Mouse (Mus musculus): ENCODE measurements around the gene Sult2b1. TPM values are rescaled to one million over a fixed set of nuclear protein-coding genes. Genes with fewer than 3 reads are reported as not detected.

Sult2b1 gene
- polyA plus RNA-seq, 2 experiments, result 0.35 to 0.43 TPM

GRCm38 (mm10) chr7:45702316-45702715 lies 82.2 kb downstream of the Sult2b1 start:
- no peak overlapping the region for H3K27ac ChIP-seq
- ATAC-seq (ENCODE audit: insufficient read depth) (no peak), DNase-seq (ENCODE audit: low read depth in 3 of 3, low spot score in 3 of 3) (no peak)
- H3K27me3 ChIP-seq (ENCODE audit: control insufficient read depth, insufficient read depth, low read length), result peaks cover 31% of the 10 kb centered on the region
- H3K9ac ChIP-seq (replicated peaks), result no peak overlapping the region
- TF ChIP-seq EP300 (IDR thresholded peaks at IDR 0.05; ENCODE audit: low read depth) (no peak), CTCF (IDR thresholded peaks at IDR 0.05; ENCODE audit: low read depth) (no peak)
- H3K4me1 ChIP-seq (replicated peaks; ENCODE audit: control insufficient read depth in 2 of 2, insufficient read depth in 2 of 2, low read length in 1 of 2), result peaks cover 21 to 23% of the 10 kb centered on the region in 2 experiments
- no peaks in the 10 kb centered on the region for H3K36me3 ChIP-seq (replicated peaks; ENCODE audit: control insufficient read depth, insufficient read depth, low read depth)
- WGBS (ENCODE audit: insufficient replicate concordance), result 76% methylated on average over 11 of the region's 11 CpGs
- H3K9me3 ChIP-seq (ENCODE audit: control insufficient read depth, low read length), result no peaks in the 10 kb centered on the region
- H3K4me2 ChIP-seq (ENCODE audit: low read depth), result no peak overlapping the region
- H3K4me3 ChIP-seq (ENCODE audit: insufficient read depth in 1 of 2, low read depth in 2 of 2, low read length in 2 of 2), result no peak overlapping the region

GRCm38 (mm10) chr7:45701607-45702006 lies 82.9 kb downstream of the Sult2b1 start:
- Histone ChIP-seq H3K9me3 (ENCODE audit: control insufficient read depth, low read length) (no peaks in the 10 kb centered on the region), H3K4me1 (replicated peaks; ENCODE audit: control insufficient read depth in 2 of 2, insufficient read depth in 2 of 2, low read length in 1 of 2) (peaks cover 17 to 19% of the 10 kb centered on the region in 2 experiments), H3K36me3 (replicated peaks; ENCODE audit: control insufficient read depth, insufficient read depth, low read depth) (no peaks in the 10 kb centered on the region), H3K27me3 (ENCODE audit: control insufficient read depth, insufficient read depth, low read length) (peaks cover 31% of the 10 kb centered on the region), H3K4me2 (ENCODE audit: low read depth) (no peak overlapping the region), H3K27ac (no peak overlapping the region), H3K9ac (replicated peaks) (no peak overlapping the region), H3K4me3 (ENCODE audit: insufficient read depth in 1 of 2, low read depth in 2 of 2, low read length in 2 of 2) (no peak overlapping the region)
- TF ChIP-seq CTCF (IDR thresholded peaks at IDR 0.05; ENCODE audit: low read depth) (no peak), EP300 (IDR thresholded peaks at IDR 0.05; ENCODE audit: low read depth) (no peak)
- no peak for ATAC-seq (ENCODE audit: insufficient read depth)
- no peak for DNase-seq (ENCODE audit: low read depth in 3 of 3, low spot score in 3 of 3)
- 72% methylated on average over 11 of the region's 11 CpGs for WGBS (ENCODE audit: insufficient replicate concordance)

- no peak overlapping the region for H3K27ac ChIP-seq
- WGBS (ENCODE audit: insufficient replicate concordance), result 32% methylated on average over 11 of the region's 11 CpGs
These were observed 83.4 kb downstream of the Sult2b1 start for GRCm38 (mm10) chr7:45701072-45701471.

GRCm38 (mm10) chr7:45700301-45701015 lies 84.0 kb downstream of the Sult2b1 start:
- Histone ChIP-seq H3K27me3 (ENCODE audit: control insufficient read depth, insufficient read depth, low read length) (peaks cover 31% of the 10 kb centered on the region), H3K4me3 (ENCODE audit: insufficient read depth in 1 of 2, low read depth in 2 of 2, low read length in 2 of 2) (no peak overlapping the region)
- TF ChIP-seq EP300 (IDR thresholded peaks at IDR 0.05; ENCODE audit: low read depth), result no peak
- no peak for TF ChIP-seq CTCF (IDR thresholded peaks at IDR 0.05; ENCODE audit: low read depth)

More at GRCm38 (mm10) chr7:45701072-45701471, 83.4 kb downstream of the Sult2b1 start:
- ATAC-seq (ENCODE audit: insufficient read depth) (no peak), DNase-seq (ENCODE audit: low read depth in 3 of 3, low spot score in 3 of 3) (no peak)
- Histone ChIP-seq H3K4me3 (ENCODE audit: insufficient read depth in 1 of 2, low read depth in 2 of 2, low read length in 2 of 2) (no peak overlapping the region), H3K9me3 (ENCODE audit: control insufficient read depth, low read length) (no peaks in the 10 kb centered on the region), H3K36me3 (replicated peaks; ENCODE audit: control insufficient read depth, insufficient read depth, low read depth) (no peaks in the 10 kb centered on the region), H3K4me2 (ENCODE audit: low read depth) (no peak overlapping the region), H3K27me3 (ENCODE audit: control insufficient read depth, insufficient read depth, low read length) (peaks cover 31% of the 10 kb centered on the region), H3K4me1 (replicated peaks; ENCODE audit: control insufficient read depth in 2 of 2, insufficient read depth in 2 of 2, low read length in 1 of 2) (peaks cover 15 to 16% of the 10 kb centered on the region in 2 experiments), H3K9ac (replicated peaks) (no peak overlapping the region)
- TF ChIP-seq EP300 (IDR thresholded peaks at IDR 0.05; ENCODE audit: low read depth) (no peak), CTCF (IDR thresholded peaks at IDR 0.05; ENCODE audit: low read depth) (no peak)

GRCm38 (mm10) chr7:45699523-45700141 lies 84.8 kb downstream of the Sult2b1 start, which contains the start of gene Car11:
Car11 (plus strand) TSS chr7:45699843.
- peaks cover 31% of the 10 kb centered on the region for H3K27me3 ChIP-seq (ENCODE audit: control insufficient read depth, insufficient read depth, low read length)
- no peak within 1 kb of the TSS for H3K27ac ChIP-seq
- WGBS (ENCODE audit: insufficient replicate concordance), result 5% methylated on average over 35 of the region's 36 CpGs
- H3K4me3 ChIP-seq (ENCODE audit: insufficient read depth in 1 of 2, low read depth in 2 of 2, low read length in 2 of 2), result no peak within 1 kb of the TSS; a peak in 1 of 4 replicates
- H3K4me2 ChIP-seq (ENCODE audit: low read depth), result peak within 1 kb of the TSS; percentile 36
- peaks cover 8 to 10% of the 10 kb centered on the region in 2 experiments for H3K4me1 ChIP-seq (replicated peaks; ENCODE audit: control insufficient read depth in 2 of 2, insufficient read depth in 2 of 2, low read length in 1 of 2)
- H3K9ac ChIP-seq (replicated peaks), result no peak within 1 kb of the TSS
- H3K9me3 ChIP-seq (ENCODE audit: control insufficient read depth, low read length), result no peaks in the 10 kb centered on the region
- TF ChIP-seq CTCF (IDR thresholded peaks at IDR 0.05; ENCODE audit: low read depth), result no peak
- no peak for TF ChIP-seq EP300 (IDR thresholded peaks at IDR 0.05; ENCODE audit: low read depth)
- H3K36me3 ChIP-seq (replicated peaks; ENCODE audit: control insufficient read depth, insufficient read depth, low read depth), result no peaks in the 10 kb centered on the region
- ATAC-seq (ENCODE audit: insufficient read depth) (no peak), DNase-seq (ENCODE audit: low read depth in 3 of 3, low spot score in 3 of 3) (no peak)

More at GRCm38 (mm10) chr7:45700301-45701015, 84.0 kb downstream of the Sult2b1 start:
- DNase-seq (ENCODE audit: low read depth in 3 of 3, low spot score in 3 of 3) (no peak), ATAC-seq (ENCODE audit: insufficient read depth) (no peak)
- Histone ChIP-seq H3K9ac (replicated peaks) (no peak overlapping the region), H3K9me3 (ENCODE audit: control insufficient read depth, low read length) (no peaks in the 10 kb centered on the region), H3K27ac (no peak overlapping the region), H3K36me3 (replicated peaks; ENCODE audit: control insufficient read depth, insufficient read depth, low read depth) (no peaks in the 10 kb centered on the region), H3K4me1 (replicated peaks; ENCODE audit: control insufficient read depth in 2 of 2, insufficient read depth in 2 of 2, low read length in 1 of 2) (peaks cover 9 to 10% of the 10 kb centered on the region in 2 experiments), H3K4me2 (ENCODE audit: low read depth) (peak overlapping the region; percentile 36)
- WGBS (ENCODE audit: insufficient replicate concordance), result 1% methylated on average over 20 of the region's 20 CpGs
